8 mouse cellular contexts compared by ENCODE assay signal in the genomic region with DNA sequence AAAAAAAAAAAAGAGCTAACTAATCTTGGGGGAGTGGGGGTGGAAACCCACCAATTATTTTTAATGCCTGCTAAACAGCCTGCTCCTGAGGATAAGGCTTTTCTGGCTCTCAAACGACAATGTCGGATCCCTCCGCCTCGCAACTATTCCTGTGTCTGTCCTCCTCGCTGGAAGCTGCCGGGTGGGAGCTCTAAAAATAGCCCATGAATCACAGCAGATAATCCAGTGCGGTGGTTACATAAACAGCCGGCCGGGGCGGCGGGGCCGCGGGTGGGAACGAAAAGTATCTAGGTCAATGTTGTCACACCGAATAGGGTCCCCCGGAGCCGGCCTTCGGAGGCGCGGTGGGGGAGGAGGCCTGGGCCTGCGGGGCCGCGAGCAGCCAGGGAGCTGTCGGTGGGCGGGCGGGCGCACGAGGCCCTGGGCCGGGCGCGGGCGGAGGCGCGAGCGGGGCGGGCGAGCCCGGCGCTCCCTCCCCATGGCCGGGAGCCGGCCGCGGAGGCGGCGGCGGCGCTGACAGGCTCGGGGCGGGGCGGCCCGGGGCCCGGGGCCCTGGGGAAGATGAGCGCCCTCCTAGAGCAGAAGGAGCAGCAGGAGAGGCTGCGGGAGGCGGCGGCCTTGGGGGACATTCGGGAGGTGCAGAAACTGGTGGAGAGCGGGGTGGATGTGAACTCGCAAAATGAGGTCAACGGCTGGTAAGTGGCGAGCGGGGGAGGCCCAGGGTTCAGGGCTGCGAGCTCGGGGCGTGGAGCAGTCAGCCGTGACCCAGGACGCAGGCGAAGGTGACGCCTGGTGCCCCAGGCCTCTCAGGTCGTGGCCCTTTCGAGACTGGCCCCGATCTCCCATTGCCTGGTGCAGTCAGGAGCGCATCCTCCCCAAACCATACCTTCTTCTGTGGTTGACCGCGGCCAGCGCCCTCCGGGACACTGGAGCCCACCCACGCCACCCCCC. TPM values are rescaled to one million over a fixed set of nuclear protein-coding genes. Genes with fewer than 3 reads are reported as not detected.
A peak's percentile ranks its signal among the peaks of the same experiment; 100 is the strongest.
DNase-seq lines count a peak whose midpoint lies in the region; ATAC-seq lines count a peak whose summit lies in the region.

Gene Ankrd40, plus strand, starts transcription at position 309 of the 951 bp plus-strand sequence.

- peak; percentile 94 for DNase-seq in R1 (ENCODE audit: low read depth, low spot score)
- DNase-seq in cerebellum, postnatal 25 days = peak; percentile 97 to 99
- peak; percentile 98 to 99 for DNase-seq in frontal cortex, postnatal 36 days (ENCODE audit: low spot score in 2 of 2)
- DNase-seq in left cerebral cortex, adult 11 months (ENCODE audit: low spot score) = peak; percentile 96
- DNase-seq in lung, postnatal 4 days = peak; percentile 95 to 96
- DNase-seq in retina, postnatal 7 days (ENCODE audit: low read depth, low spot score) = peak; percentile 94
- DNase-seq in urinary bladder, adult 2 months (ENCODE audit: low spot score) = peak; percentile 94

- peak within 1 kb of the TSS; percentile 99 for H3K27ac ChIP-seq in hindbrain, embryonic 15.5 days (replicated peaks)

- H3K9ac ChIP-seq in hindbrain, embryonic 15.5 days = peak within 1 kb of the TSS; percentile 92

- H3K9me3 ChIP-seq in hindbrain, embryonic 15.5 days = no peaks in the 10 kb centered on the region

- H3K4me2 ChIP-seq in hindbrain, embryonic 15.5 days = peak within 1 kb of the TSS; percentile 85

- peak within 1 kb of the TSS; percentile 76 for H3K4me3 ChIP-seq in hindbrain, embryonic 15.5 days

- H3K36me3 ChIP-seq in hindbrain, embryonic 15.5 days = no peaks in the 10 kb centered on the region

- peaks cover 42% of the 10 kb centered on the region for H3K4me1 ChIP-seq in hindbrain, embryonic 15.5 days (replicated peaks)

- under 1% methylated on average over 72 of the region's 78 CpGs for WGBS in hindbrain, embryonic 15.5 days

- peak; percentile 86 for ATAC-seq in hindbrain, embryonic 15.5 days (ENCODE audit: low FRiP score, low read depth)

- no peaks in the 10 kb centered on the region for H3K27me3 ChIP-seq in hindbrain, embryonic 15.5 days

RNA-seq across cellular contexts. Expression of gene Ankrd40, which starts in this region (rescaled TPM):
- 18.3 and 21.5 TPM in 2 replicates for polyA plus RNA-seq in hindbrain, embryonic 15.5 days (2015; fragmentation: Nextera tagmentation; extraction: Ambion mirVana)
- polyA plus RNA-seq in urinary bladder, adult 2 months (2012; rRNA removed) = 65.6 and 75.4 TPM in 2 replicates

Comparison
In these comparisons a context has a peak if more than half of its experiments do, and no peak if none do; other contexts are left out.
1. Peak in every context shown above with its lines: DNase-seq, ATAC-seq, H3K4me3 ChIP-seq and H3K27ac ChIP-seq.